Mouse (Mus musculus) urinary bladder, adult 18-20 months (tissue): ENCODE measurements at regions not wholly inside any gene's neighbourhood (a gene's known extent, or its start where the extent isn't known, plus 50 kb on each side); places are given as distances from the start of the nearest gene placed in this dataset.
"Not testable (repeated sequence)": the region's sequence is repeated elsewhere in the genome, so short reads cannot be mapped to it uniquely, and the experiment has no call there.

ENCODE experiments used
- DNase-seq, 2 experiments: peaks; one replicate each; pipeline ENCODE4 v3.0.0; 2022; ENCODE audit warnings: low spot score in 2 of 2, mixed read lengths in 2 of 2

DNA sequence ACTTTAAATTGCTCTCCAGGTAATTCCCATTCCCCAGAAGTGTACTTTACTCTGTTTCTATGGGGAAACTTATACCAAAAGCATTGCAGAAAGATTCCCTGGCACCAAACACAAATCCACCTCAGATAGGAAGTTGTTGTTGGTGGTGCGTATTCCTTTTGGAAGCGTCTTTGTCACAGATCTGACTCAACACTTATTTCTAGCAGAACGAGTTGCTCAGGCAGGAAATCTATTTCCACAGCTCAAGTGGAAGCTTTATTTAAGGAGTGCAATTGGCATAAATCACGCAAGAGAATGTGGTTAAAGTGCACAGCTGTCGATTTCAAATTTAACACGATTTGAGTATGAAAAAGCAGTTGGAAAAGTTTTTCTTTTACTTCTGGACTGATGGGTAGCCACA, 436.9 kb upstream of the Ghitm start:
- DNase-seq, result no peak

DNA sequence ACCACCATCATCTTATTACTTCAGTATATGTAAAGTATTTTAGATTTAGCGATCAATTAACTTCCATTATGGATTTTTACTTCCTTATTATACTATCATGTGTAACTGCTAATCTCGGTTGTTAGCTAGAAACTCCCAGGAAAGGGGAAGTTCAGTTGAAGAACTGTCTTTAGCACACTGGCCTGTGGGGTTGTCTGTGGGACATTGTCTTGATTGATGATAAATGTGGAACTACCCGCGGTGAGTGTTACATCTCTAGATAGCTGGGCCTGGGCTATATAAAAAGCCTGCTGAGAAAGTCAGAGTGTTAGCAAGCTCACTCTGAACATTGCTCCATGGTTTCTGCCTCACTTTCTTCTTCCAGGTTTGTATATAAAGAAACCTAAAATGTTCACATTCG, 423.2 kb upstream of the Ghitm start:
- no peak for DNase-seq

DNA sequence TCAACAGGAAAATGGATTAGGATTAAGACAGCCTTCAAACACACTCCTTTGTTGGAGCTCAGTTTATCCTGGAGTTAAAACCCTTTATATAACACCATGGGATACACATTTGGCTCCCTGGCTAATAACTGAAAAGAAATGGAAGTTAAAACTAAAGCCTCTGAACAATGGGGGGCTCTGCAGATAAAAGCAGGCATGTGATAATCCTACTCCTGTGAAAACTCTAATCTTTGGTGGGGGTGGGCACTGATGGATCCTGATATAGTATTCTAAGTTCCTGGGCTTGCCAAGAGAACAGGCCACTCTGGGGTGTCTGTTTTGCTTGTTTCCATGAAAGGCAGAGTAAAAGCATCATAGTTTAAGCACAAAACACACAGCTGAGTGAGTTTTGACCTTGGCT, 388.5 kb upstream of the Ghitm start:
- DNase-seq, result no peak

GRCm38 (mm10) chr14:37520631-37521030, 385.6 kb upstream of the Ghitm start:
- DNase-seq, result not testable (repeated sequence)

DNA sequence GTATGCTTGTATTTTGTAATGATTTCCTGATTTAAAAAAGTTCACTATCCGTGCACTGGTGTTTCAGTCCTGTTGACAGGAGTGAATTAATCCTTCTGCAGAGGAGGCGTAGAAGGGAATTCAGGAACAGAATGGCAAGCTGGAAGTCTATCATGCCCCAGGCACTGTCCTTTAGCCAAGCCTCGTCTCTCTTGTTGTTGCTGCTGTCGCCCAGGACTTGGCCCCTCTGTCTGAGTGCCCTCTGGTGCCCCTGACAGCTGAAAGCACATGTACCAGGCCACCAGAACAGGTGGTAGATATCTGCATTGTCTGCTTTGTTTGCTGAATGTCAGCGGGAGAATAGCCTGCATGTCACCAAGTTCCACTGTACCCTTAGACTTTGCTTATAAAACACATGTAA, 370.2 kb upstream of the Ghitm start:
- DNase-seq, result no peak

DNA sequence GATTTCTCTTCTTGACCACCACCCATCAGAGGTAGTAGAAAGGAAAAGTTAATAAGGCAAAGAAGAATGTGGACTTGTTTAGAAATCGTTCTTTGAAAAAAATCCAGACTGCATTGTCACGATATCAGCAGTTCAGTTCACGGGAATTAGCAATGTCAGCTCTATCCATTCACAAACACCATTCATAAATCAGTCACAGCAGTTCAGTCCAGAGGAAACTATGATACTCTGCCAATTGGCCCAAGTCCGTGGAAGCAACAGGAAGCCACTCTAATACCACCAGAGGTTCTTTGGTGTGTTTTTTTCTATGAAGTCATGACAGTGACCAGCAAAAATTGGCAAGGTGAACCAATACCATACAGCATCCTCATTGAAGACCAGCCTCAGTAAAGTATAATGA, 355.6 kb upstream of the Ghitm start:
- DNase-seq, result no peak

- no peak for DNase-seq
Observed at GRCm38 (mm10) chr14:37485292-37485691, 350.2 kb upstream of the Ghitm start.

DNA sequence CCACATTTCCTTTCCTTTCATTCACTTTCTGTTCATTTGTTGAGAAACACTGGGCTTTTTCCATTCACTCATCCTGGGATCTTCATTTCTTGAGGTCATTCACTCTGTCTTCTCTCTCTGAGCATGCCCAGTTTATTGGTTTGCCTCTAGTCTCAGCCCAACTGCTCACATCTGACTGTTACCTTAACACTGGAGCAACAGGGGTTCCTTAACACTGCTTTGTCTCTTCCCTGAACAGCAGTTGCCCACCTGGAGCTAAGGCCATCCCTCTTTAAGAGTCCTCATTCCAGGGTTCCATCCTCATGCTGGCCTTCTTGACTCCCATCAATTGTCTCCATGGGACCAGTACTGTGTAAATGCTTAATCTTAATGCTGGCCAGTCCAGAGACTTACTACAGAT, 342.5 kb upstream of the Ghitm start:
- DNase-seq, result no peak

DNA sequence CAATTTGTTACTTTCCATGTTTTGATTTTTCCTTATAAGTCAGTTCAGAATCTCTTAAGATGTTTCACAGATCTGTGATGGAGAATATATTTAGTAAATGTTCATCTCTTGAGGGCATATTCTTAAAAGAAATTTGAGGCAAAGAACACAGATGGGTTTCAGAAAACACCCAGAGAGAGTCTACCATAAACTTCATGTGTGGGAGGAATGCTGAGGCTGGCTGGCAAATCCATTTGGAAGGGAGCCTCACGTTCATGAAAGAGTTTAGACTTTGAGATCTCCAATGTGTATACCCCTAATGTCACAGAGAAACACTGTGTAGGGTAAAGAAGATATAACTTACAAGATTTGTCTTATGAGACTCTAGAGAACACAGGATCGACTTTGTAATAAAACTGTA, 333.6 kb upstream of the Ghitm start:
- no peak for DNase-seq

GRCm38 (mm10) chr14:37440874-37441273, 305.8 kb upstream of the Ghitm start:
- DNase-seq, result no peak

- no peak for DNase-seq
Observed at GRCm38 (mm10) chr14:37430656-37431055, 295.6 kb upstream of the Ghitm start.

DNA sequence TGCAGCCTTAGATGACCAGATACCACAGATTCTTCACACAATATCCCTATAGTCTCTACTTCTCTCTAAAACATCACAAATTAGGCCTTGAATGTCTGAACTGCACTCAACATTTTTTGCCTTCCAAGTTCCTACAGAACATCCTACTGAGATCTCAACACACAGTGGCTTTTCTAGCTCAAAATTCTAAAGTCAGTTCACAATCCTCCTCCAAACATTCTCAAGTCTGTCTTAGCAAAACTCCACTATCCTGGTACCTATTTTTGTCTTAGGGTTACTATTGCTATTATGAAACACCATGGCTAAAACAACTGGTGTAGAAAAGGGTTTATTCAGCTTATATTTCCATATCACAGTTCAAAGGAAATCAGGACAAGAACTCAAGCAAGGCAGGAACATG, 290.4 kb upstream of the Ghitm start:
- DNase-seq, result no peak

GRCm38 (mm10) chr14:37421566-37421965, 286.5 kb upstream of the Ghitm start:
- DNase-seq, result no peak

DNA sequence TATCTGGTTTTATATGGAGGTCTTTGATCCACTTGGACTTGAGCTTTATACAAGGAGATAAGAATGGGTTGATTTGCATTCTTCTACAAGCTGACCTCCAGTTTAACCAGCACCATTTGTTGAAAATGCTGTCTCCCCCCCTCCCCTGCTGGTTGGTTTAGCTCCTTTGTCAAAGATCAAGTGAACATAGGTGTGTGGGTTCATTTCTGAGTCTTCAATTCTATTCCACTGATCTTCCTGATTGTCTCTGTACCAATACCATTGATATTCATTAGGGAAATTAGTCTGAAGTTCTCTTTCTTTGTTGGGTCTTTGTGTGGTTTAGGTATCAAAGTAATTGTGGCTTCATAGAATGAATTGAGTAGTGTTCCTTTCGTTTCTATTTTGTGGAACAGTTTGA, 277.5 kb upstream of the Ghitm start:
- not testable (repeated sequence) for DNase-seq

DNA sequence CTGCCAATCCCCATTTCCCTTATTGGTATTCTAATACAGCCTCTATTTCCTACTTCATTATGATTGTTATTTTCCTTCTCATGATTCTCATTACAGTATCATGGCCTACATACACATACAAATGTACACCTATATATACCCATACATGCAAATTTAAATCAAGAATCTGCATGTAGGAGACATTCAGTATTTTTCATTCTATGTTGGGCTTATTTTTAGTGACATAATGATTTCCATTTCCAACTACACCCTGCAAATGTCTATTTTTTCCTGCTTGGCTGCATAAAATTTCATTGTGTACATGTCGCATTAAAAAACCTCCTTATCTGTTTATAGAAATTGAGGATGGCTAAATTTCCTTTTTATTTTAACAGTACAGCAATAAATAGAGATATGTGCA, 236.9 kb upstream of the Ghitm start:
- DNase-seq, result no peak

GRCm38 (mm10) chr14:37361896-37362295, 226.8 kb upstream of the Ghitm start:
- DNase-seq, result no peak

DNA sequence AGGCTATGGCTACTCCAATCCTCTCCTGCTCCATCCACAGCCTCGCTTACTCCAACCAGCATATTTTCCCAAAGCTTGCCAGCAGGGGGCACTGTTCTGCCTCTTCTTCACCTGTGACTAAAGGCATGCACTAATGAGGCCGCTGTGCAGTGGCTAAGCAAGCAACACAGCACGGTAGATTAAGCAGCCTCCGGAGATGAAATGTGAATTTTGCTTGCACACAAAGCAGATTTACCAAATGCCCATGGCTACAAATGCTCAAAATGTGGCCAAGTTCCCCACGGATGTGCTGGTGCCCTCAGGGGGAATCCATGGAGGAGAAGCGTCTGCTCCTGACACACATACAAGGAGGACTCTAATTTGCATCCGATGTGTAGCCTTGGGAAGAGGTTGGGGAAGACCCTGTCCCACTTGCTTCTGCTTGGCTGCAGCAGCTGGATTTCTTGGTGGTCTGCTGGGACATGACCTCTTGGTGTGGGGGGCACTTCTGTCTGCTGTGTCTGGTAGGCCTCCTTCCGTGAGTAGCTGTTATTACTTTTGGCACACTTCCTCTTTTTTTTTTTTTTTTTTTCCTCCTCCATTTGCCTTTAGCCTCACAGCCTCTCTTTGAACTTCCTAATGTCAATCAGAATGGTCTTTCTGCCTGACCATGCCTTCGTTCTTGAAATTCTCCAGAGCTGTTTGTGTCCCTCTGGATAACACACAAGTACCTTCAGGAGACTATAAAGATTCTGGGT, 221.1 kb upstream of the Ghitm start:
- DNase-seq, result peak; percentile 8 to 25

DNA sequence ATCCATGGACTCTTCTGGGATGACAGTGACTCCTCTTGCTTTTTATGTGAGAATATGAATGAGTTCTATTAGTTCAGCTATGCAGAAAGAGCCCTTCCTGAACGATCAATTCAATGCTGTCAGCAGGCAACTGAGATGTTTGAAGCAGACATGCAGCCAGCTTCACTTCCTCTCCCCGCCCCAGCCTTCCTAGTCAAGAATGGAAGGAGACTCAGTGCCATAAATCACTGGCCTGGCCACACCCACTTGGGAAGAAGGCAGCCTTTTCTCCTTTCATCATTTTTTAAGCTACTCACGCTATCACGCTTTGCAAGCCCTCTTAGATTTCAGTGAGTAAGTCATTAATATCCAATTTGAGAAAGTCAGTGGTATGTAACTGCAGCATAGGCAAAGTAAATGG, 188.3 kb upstream of the Ghitm start:
- DNase-seq, result no peak

DNA sequence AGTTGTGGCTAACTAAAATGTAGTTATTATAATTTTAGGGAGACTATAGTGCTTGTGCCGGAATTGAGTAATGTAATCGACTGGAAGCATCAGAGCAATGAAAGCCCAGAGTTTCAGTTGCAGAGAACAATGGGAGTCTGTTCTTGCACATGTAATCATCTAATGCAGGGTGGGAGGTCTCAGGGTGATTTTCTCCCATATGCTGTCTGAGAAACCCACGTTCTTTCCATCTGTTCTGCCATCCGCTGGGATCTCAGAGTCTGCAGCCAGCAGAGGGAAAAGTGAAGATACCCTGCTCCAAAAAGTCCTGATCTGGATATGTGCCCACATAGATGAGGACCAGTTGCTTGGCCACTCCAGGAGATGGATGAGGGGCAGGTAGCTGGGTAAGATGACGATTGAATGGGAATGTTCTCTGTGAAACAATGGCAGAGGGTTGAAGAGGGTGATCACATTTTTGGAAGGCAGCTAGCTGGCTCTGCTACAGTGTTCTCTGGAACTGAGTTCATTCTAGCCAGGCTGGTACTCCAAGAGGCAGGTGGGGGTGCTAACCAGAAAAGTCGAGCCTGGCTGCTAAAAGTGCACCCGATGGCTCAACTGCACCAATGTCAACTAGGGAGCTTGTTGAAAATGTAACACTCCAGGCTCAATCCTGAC, 180.3 kb upstream of the Ghitm start:
- no peak for DNase-seq

DNA sequence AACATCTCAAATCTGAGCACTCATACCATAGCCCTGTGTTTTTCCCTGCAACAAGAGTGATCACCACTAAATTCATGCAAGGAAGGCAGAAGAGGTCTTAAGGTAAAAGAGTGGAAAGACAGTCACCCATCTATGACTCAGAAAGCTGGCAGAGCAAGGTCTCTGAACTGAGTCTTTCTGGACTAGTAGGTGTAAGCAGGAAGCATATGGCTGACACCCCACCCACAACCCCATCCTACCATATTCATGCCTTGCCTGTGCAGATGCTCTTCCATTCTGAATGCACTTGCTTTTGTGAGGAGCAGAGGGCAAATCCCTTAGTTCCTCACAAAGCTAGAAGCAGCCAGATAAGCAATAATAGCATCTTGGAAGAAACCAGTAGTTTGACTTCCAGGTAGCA, 178.8 kb upstream of the Ghitm start:
- no peak for DNase-seq

DNA sequence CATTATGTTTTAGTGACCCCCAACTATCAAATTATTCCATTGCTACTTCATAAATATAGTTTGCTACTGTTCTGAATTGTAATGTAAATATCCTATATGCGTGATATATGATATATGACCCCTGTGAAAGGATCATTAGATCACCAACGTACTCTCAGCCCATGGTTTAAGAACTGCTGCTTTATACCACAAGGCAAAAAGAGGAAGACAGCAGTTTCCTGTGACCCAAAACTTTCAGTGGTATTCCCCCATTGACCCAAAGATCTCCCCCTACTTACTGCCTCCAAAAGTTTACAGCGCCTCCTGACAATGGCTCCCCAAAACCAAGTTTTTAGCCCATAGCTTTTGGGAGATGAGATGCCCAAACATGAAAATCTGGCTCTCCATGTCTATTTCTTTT, 177.8 kb upstream of the Ghitm start:
- no peak for DNase-seq

DNA sequence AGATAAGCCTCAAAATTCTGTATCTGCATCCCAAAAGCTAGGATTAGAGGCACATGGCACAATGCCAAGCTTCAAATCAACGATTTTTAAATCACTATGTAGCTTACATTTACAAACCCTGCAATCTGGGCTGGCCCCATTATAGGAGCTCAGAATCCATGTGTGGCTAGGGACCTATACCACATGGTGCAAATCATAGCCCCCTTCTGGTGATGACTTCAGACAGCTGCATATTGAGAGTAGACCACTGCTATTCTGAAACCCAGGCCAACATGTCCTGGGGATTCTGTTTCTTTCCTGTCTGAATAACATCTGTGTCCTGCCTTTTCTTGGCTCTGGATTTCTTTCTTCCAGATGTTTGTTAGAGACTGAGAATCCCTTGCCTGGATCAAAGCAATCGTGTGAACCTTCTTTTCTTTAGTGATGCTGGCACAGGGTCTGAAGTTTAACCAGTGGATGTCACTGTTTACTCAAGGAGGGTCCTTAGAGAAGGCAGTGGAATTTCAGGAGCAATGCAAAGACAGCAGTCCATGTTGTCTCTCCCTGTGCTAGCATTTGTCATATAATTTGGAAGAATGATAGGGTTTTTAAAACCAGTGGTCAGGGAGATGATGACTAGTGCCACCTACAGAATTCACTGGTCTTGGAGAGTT, 171.7 kb upstream of the Ghitm start:
- DNase-seq, result no peak

- DNase-seq, result no peak
Observed at GRCm38 (mm10) chr14:37298631-37299030, 163.6 kb upstream of the Ghitm start.
